Mouse (Mus musculus) embryonic facial prominence, embryonic 14.5 days (tissue): ENCODE data around the gene Trpv2. TPM values are rescaled to one million over a fixed set of nuclear protein-coding genes. Genes with fewer than 3 reads are reported as not detected.

ENCODE experiments used
- ATAC-seq: fragments of 200-750 bp; cut with Nextera tagmentation; 2 replicates; pipeline ENCODE4 v1.8.0; 2017; ENCODE audit warnings: low read depth, moderate number of reproducible peaks, moderate TSS enrichment
- DNase-seq: peaks from one replicate; pipeline ENCODE4 v3.0.0-alpha.2; 2015; ENCODE audit warnings: low spot score
- H3K27ac ChIP-seq: fragments of 300-500 bp; sonication (generic); replicated peaks from 2 replicates; pipeline ENCODE4 v1.5.1; 2014; ENCODE audit warnings: low read depth, mild to moderate bottlenecking, low read length, moderate library complexity
- H3K27me3 ChIP-seq: fragments of 300-500 bp; sonication (generic); replicated peaks from 2 replicates; pipeline ENCODE4 v1.6.1; 2014; ENCODE audit warnings: low read length; ENCODE audit not compliant: control insufficient read depth, insufficient read depth
- H3K36me3 ChIP-seq: fragments of 300-500 bp; sonication (generic); 2 replicates; pipeline ENCODE4 v1.6.1; 2014; ENCODE audit warnings: low read length, mixed read lengths; ENCODE audit not compliant: control insufficient read depth, insufficient read depth
- H3K4me1 ChIP-seq: fragments of 300-500 bp; sonication (generic); 2 replicates; pipeline ENCODE4 v1.6.1; 2014; ENCODE audit warnings: antibody characterized with exemption, low read length; ENCODE audit not compliant: control insufficient read depth, insufficient read depth
- H3K4me2 ChIP-seq: fragments of 300-500 bp; sonication (generic); 2 replicates; pipeline ENCODE4 v1.6.1; 2014; ENCODE audit warnings: low read depth, mild to moderate bottlenecking, low read length, moderate library complexity, mixed read lengths
- H3K4me3 ChIP-seq: fragments of 300-500 bp; sonication (generic); 2 replicates; pipeline ENCODE4 v1.5.1; 2014; ENCODE audit warnings: low read depth, mild to moderate bottlenecking, low read length
- H3K9ac ChIP-seq: fragments of 300-500 bp; sonication (generic); 2 replicates; pipeline ENCODE4 v1.6.1; 2014; ENCODE audit warnings: low read depth, mild to moderate bottlenecking, low read length, moderate library complexity, mixed read lengths
- H3K9me3 ChIP-seq: fragments of 300-500 bp; sonication (generic); 2 replicates; pipeline ENCODE4 v1.6.1; 2016; ENCODE audit warnings: low read length; ENCODE audit not compliant: control insufficient read depth
- WGBS: fragments of 180-500 bp; shearing (Covaris S2); extraction: QIAGEN DNeasy Blood & Tissue Kit; methylation state at CpG from one replicate; pipeline ENCODE4 v1.1.7; 2014; 5-methylcytosine and 5-hydroxymethylcytosine counted together
- polyA plus RNA-seq: library from polyadenylated mRNA; unstranded; fragments of >200 nt; fragmentation: Nextera tagmentation; extraction: Ambion mirVana; gene quantifications from 2 replicates; pipeline ENCODE4 v1.2.1, GENCODE M21; 2014

Trpv2 gene
- polyA plus RNA-seq, 1 experiment from 2014 or later = 6.4 TPM

DNA sequence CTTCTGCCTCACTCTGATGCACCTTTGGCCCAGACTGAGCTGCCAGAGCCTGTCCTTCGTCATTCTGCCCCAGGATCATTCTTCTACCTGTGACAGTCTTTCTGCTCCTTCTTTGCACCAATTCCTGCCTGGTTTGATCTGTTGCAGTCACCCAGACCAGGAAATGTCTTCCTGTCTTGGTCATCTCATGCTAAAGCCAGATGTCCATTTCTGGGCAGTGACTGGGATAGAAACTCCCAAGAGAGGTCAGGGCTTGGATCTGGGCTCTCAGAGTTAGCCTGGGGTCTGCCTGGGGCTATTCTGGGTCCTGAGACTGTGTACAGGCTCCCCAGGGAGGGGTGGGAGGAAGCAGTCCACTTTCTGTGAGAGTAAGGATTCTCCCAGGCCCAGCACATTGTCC, 8.1 kb upstream of the Trpv2 start:
- ATAC-seq = no peak
- Histone ChIP-seq H3K9ac (no peak overlapping the region), H3K4me1 (no peaks in the 10 kb centered on the region), H3K9me3 (no peaks in the 10 kb centered on the region), H3K4me3 (no peak overlapping the region), H3K4me2 (no peak overlapping the region), H3K36me3 (no peaks in the 10 kb centered on the region), H3K27ac (no peak overlapping the region), H3K27me3 (no peaks in the 10 kb centered on the region)
- DNase-seq = no peak
- 45% methylated on average over 1 of the region's 1 CpGs for WGBS

DNA sequence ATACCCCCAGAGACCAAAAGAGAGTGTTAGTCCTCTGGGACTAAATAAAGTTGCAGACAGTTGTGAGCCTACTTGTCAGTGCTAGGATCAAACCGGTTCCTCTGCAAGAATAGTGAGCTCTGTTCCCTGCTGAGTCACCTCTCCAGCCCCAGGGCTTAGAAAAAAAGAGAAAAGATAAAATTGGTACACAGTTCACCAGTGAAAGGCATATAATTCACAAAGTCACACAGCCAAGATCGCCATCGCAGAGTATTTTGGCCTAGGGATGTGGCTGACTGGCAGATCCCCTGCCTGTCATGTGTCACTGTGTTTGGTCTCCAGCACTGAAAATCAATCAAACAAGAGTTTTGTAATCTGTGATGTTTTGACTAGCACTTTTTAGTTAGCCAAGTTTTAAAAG, 6.0 kb upstream of the Trpv2 start:
- Histone ChIP-seq H3K4me2 (no peak overlapping the region), H3K27ac (no peak overlapping the region), H3K36me3 (no peaks in the 10 kb centered on the region), H3K9me3 (no peaks in the 10 kb centered on the region), H3K9ac (no peak overlapping the region), H3K27me3 (no peaks in the 10 kb centered on the region), H3K4me1 (no peaks in the 10 kb centered on the region), H3K4me3 (no peak overlapping the region)
- peak; percentile 28 for DNase-seq
- no peak for ATAC-seq
- WGBS = 61% methylated on average over 3 of the region's 3 CpGs

DNA sequence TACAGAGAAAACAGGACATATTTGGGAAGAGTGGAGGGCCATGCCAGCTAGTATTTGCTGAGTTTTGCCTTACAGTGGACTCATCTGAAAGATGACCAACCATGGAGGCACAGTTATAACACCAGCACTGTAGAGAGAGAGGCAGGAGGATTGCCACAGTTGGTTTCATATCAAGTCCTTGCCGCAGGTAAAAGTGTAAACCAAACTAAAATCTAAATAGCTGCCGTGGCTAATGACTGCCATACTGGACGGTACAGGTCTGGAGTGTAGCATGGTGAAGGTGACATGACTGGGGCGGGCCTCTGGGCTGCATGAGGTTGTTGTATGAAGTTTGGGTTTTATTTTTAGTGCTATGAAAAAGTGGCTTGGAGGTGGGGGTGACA, 408 bp downstream of the Trpv2 start:
- no peaks in the 10 kb centered on the region for H3K27me3 ChIP-seq
- H3K4me3 ChIP-seq = 0 out of 2 replicates have a peak overlapping the region, but pooled peaks have one; percentile 54
- ATAC-seq (no peak), DNase-seq (no peak)
- WGBS = 78% methylated on average over 4 of the region's 4 CpGs
- H3K9me3 ChIP-seq = no peaks in the 10 kb centered on the region
- no peak overlapping the region for H3K9ac ChIP-seq
- no peak overlapping the region for H3K4me2 ChIP-seq
- H3K27ac ChIP-seq = no peak overlapping the region
- H3K36me3 ChIP-seq = no peaks in the 10 kb centered on the region
- no peaks in the 10 kb centered on the region for H3K4me1 ChIP-seq

- 2% methylated on average over 9 of the region's 9 CpGs for WGBS
- H3K27me3 ChIP-seq = no peaks in the 10 kb centered on the region
- ATAC-seq = peak; percentile 64
- H3K4me2 ChIP-seq = peak overlapping the region; percentile 100
- peak; percentile 88 for DNase-seq
- no peaks in the 10 kb centered on the region for H3K4me1 ChIP-seq
- H3K9me3 ChIP-seq = no peaks in the 10 kb centered on the region
- H3K4me3 ChIP-seq = peak overlapping the region; percentile 54
- peak overlapping the region; percentile 60 for H3K9ac ChIP-seq
- H3K36me3 ChIP-seq = no peaks in the 10 kb centered on the region
- no peak overlapping the region for H3K27ac ChIP-seq
Measured at GRCm38 (mm10) chr11:62575297-62575658, 992 bp downstream of the Trpv2 start.

DNA sequence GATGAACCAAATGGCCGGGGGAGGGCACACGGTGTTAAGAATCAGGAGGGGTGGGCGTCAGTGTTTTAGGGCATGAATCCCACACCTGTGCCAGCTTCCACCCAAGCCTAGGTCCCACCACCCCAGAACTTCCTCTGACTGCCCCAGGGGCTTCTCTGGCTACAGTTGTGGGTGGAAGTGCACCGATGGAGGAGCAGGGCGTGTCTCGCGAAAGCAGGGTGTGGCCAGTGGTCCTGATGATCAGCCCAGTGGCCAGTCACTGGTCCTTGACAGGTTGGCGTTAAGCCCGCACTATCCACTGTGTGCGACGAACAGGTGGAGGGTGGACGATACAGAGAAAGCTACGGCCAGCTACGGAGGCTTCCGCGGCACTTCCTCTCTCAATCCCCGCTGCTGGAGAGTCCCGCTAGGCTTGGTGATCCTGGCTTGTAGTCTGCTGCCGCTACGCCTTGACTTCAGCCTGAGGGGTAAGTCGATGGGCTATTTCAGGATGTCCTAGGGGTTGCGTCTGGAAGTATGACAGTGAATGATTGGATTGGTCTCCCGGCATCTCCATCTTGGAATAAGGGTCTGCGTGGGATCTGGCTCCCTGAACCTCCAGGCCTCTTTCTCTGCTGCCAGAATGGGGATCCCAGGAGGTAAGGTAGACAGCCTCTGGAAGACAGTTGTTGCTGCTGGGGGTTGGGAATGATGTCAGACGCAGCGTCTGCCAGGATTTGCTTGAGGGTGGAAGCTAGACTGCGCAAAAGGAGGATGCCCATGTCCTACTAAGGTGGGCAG, 1.6 kb downstream of the Trpv2 start:
- Histone ChIP-seq H3K27ac (no peak overlapping the region), H3K4me2 (peak overlapping the region; percentile 100)
- peak; percentile 17 for DNase-seq

GRCm38 (mm10) chr11:62576530-62577152, 2.4 kb downstream of the Trpv2 start:
- no peak for DNase-seq
- ATAC-seq = no peak
- H3K4me1 ChIP-seq = no peaks in the 10 kb centered on the region
- H3K27me3 ChIP-seq = no peaks in the 10 kb centered on the region
- H3K27ac ChIP-seq = no peak overlapping the region; the same call in 1 of the 2 replicates
- no peaks in the 10 kb centered on the region for H3K9me3 ChIP-seq
- WGBS = 57% methylated on average over 16 of the region's 16 CpGs
- H3K4me3 ChIP-seq = peak overlapping the region; percentile 54
- H3K36me3 ChIP-seq = no peaks in the 10 kb centered on the region
- H3K4me2 ChIP-seq = peak overlapping the region; percentile 100
- H3K9ac ChIP-seq = 0 out of 2 replicates have a peak overlapping the region, but pooled peaks have one; percentile 60

More for the DNA sequence above, 1.6 kb downstream of the Trpv2 start:
- 6% methylated on average over 23 of the region's 27 CpGs for whole genome bisulfite sequencing
- peak overlapping the region; percentile 60 for H3K9ac ChIP-seq
- peak overlapping the region; percentile 54 for H3K4me3 ChIP-seq
- no peaks in the 10 kb centered on the region for H3K27me3 ChIP-seq
- H3K4me1 ChIP-seq = no peaks in the 10 kb centered on the region
- no peaks in the 10 kb centered on the region for H3K36me3 ChIP-seq
- H3K9me3 ChIP-seq = no peaks in the 10 kb centered on the region
- peak; percentile 59 for ATAC-seq

- no peak overlapping the region for H3K27ac ChIP-seq
- WGBS = 72% methylated on average over 6 of the region's 6 CpGs
Measured at GRCm38 (mm10) chr11:62583031-62583430, 8.7 kb downstream of the Trpv2 start.

DNA sequence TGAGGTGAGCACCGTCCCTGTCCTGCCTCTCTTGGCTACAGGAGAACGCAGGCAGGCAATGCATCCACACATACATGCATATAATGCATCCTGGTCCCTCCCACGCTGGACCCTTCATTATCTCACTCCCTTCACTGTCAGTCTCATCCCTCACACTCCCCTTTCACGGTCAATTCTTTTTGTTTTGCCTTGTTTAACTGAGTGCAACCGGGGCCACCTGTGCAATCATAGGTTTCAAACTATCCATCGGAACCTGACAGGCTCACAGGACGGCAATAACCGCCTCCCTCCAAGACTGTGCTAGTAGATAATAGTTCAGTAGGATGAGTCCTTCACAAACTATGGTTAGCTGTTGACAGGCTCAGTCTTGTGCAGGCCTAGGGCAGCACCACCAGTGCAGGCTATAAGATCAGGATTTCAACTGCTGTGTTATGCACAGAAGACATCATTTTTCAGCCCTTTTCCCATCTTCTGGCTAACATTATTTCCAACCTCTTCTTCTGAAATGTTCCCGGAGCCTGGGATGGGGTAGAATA, 10.5 kb downstream of the Trpv2 start:
- DNase-seq = no peak
- no peaks in the 10 kb centered on the region for H3K36me3 ChIP-seq
- no peaks in the 10 kb centered on the region for H3K9me3 ChIP-seq
- no peak overlapping the region for H3K4me3 ChIP-seq
- no peaks in the 10 kb centered on the region for H3K27me3 ChIP-seq
- ATAC-seq = no peak
- no peak overlapping the region for H3K9ac ChIP-seq
- no peak overlapping the region for H3K27ac ChIP-seq
- H3K4me2 ChIP-seq = no peak overlapping the region
- no peaks in the 10 kb centered on the region for H3K4me1 ChIP-seq
- 78% methylated on average over 9 of the region's 9 CpGs for WGBS

More at GRCm38 (mm10) chr11:62583031-62583430, 8.7 kb downstream of the Trpv2 start:
- Histone ChIP-seq H3K9me3 (no peaks in the 10 kb centered on the region), H3K27me3 (no peaks in the 10 kb centered on the region), H3K9ac (no peak overlapping the region), H3K36me3 (no peaks in the 10 kb centered on the region), H3K4me1 (no peaks in the 10 kb centered on the region), H3K4me3 (no peak overlapping the region), H3K4me2 (no peak overlapping the region)
- DNase-seq (no peak), ATAC-seq (no peak)
